Mouse (Mus musculus) midbrain, embryonic 13.5 days (tissue): ENCODE results near the gene Tmem88b. TPM values are rescaled to one million over a fixed set of nuclear protein-coding genes. Genes with fewer than 3 reads are reported as not detected.
"Not testable (repeated sequence)": the region's sequence is repeated elsewhere in the genome, so short reads cannot be mapped to it uniquely, and the experiment has no call there.

Source experiments
- ATAC-seq: fragments of 200-750 bp; cut with Nextera tagmentation; 2 replicates; pipeline ENCODE4 v1.8.0; 2017; ENCODE audit warnings: mild to moderate bottlenecking, moderate TSS enrichment, moderate library complexity
- H3K27ac ChIP-seq: fragments of 300-500 bp; sonication (generic); 2 replicates; pipeline ENCODE4 v1.5.1; 2015; ENCODE audit warnings: inconsistent platforms, mild to moderate bottlenecking, moderate library complexity
- H3K27me3 ChIP-seq: fragments of 300-500 bp; sonication (generic); 2 replicates; pipeline ENCODE4 v1.6.1; 2015; ENCODE audit warnings: mild to moderate bottlenecking, inconsistent platforms
- H3K36me3 ChIP-seq: fragments of 300-500 bp; sonication (generic); 2 replicates; pipeline ENCODE4 v1.6.1; 2015; ENCODE audit warnings: mild to moderate bottlenecking, inconsistent platforms
- H3K4me1 ChIP-seq: fragments of 300-500 bp; sonication (generic); replicated peaks from 2 replicates; pipeline ENCODE4 v1.6.1; 2015; ENCODE audit warnings: inconsistent platforms
- H3K4me2 ChIP-seq: fragments of 300-500 bp; sonication (generic); replicated peaks from 2 replicates; pipeline ENCODE4 v1.6.1; 2015; ENCODE audit warnings: moderate library complexity, mild to moderate bottlenecking, inconsistent platforms
- H3K4me3 ChIP-seq: fragments of 300-500 bp; sonication (generic); replicated peaks from 2 replicates; pipeline ENCODE4 v1.5.1; 2015; ENCODE audit warnings: mild to moderate bottlenecking, inconsistent platforms
- H3K9ac ChIP-seq: fragments of 300-500 bp; sonication (generic); replicated peaks from 2 replicates; pipeline ENCODE4 v1.6.1; 2015; ENCODE audit warnings: mild to moderate bottlenecking, inconsistent platforms
- H3K9me3 ChIP-seq: fragments of 300-500 bp; sonication (generic); 2 replicates; pipeline ENCODE4 v1.6.1; 2016; ENCODE audit warnings: mild to moderate bottlenecking, inconsistent platforms
- WGBS: fragments of 180-500 bp; shearing (Covaris S2); methylation state at CpG from one replicate; pipeline ENCODE4 v1.1.7; 2015; 5-methylcytosine and 5-hydroxymethylcytosine counted together
- polyA plus RNA-seq: library from polyadenylated mRNA; unstranded; fragments of >200 nt; fragmentation: Nextera tagmentation; extraction: Ambion mirVana; gene quantifications from 2 replicates; pipeline ENCODE4 v1.2.1, GENCODE M21; 2015

The Tmem88b gene
- polyA plus RNA-seq, 1 experiment from 2014 or later: 0.58 TPM

DNA sequence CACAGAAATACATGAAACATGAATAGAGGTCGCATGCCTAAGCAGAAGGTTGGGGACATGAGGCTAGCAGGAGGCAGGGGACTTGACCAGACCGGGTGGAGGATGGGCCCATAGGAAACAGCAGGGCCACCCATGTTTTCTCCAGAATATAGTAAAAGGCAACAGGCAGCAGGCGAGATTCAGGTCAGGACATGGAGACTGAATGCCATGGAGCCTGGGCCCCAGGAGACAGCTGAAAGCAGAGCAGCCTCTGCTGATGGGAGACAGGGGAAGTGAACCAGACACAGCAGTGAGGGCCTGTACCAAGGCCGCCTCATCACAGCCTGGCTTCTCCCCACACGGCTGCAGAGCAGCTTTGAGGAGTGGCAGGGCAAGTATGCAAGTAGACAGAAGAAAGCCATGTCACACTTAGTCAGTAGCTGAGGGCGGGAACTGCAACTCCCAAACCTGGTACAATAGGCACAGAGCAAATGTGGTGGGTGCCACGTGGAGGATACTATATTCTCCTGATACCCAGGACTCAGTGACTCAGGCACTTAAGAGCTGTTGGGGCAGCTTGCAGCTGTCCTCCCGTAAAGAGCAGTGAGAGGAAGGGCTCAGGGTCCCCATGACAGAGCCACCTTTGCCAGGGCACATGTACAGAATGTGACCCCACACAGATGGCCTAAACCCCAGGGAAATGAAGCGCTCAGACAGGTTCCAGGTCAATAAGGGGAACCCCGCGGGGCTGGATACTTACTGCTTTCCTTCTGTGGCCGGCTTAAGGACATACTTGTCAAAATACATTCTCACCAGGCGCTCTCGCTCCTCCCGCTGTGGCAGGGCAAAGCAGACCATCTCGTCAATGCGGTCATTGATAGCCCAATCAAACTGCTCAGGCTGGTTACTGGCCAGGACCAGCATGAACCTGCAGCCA is 38.8 kb downstream of the Tmem88b start:
- peaks cover 97% of the 10 kb centered on the region for H3K36me3 ChIP-seq

DNA sequence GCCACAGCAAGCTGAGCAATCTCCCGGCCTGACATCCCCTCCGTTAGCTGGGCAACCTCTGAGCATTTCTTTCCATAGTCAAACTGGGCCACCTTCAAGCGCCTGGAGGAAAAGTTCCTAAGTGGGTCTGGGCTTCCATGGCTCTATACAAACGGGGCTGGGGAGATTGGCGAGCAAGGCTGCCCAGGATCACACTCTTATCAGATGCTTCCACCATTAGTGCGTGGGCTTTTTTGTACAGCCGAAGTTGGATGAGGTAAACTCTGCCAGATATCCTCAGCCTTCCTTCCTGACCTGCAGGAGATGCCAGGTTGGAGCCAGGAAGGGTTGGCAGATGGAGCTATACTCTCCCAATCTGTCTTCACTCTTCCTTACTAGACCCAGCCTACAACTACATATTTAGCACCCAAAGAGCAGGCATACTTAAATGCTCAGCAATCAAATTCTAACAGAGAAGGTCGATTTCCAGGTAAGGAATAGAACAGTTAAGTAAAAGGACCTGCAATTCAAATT is 39.6 kb downstream of the Tmem88b start:
- Histone ChIP-seq H3K36me3 (peaks cover 97% of the 10 kb centered on the region), H3K4me2 (no peak overlapping the region), H3K4me3 (no peak overlapping the region), H3K9ac (no peak overlapping the region), H3K4me1 (no peaks in the 10 kb centered on the region), H3K27ac (no peak overlapping the region), H3K9me3 (no peaks in the 10 kb centered on the region), H3K27me3 (no peaks in the 10 kb centered on the region)
- 93% methylated on average over 8 of the region's 8 CpGs for WGBS
- ATAC-seq: no peak

More for the DNA sequence above, 38.8 kb downstream of the Tmem88b start:
- H3K9ac ChIP-seq: no peak overlapping the region
- no peak overlapping the region for H3K4me3 ChIP-seq
- no peak overlapping the region for H3K27ac ChIP-seq
- no peaks in the 10 kb centered on the region for H3K4me1 ChIP-seq
- ATAC-seq: no peak
- H3K27me3 ChIP-seq: no peaks in the 10 kb centered on the region
- H3K4me2 ChIP-seq: no peak overlapping the region
- WGBS: 89% methylated on average over 17 of the region's 17 CpGs
- no peaks in the 10 kb centered on the region for H3K9me3 ChIP-seq

DNA sequence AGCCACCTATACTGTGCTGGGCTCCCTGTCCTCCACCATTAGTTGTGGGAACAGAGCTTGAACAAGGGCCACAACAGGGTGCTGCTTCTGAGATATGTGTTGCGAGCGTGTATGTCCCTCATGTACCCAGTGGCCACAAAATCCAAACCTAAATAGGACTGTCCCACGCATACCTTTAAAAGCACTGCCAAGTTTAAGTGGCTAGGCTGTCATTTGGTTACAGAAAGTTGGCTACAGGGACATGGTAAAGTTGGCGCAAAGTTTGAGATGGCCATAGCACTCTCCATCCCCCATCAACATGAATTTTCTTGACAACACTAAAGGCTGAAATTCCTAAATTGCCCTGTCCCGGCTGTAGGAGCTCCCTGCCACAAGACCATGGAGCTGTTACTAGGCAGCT is 40.5 kb downstream of the Tmem88b start:
- Histone ChIP-seq H3K4me3 (no peak overlapping the region), H3K27ac (no peak overlapping the region), H3K27me3 (no peaks in the 10 kb centered on the region), H3K9me3 (no peaks in the 10 kb centered on the region), H3K9ac (no peak overlapping the region), H3K36me3 (peaks cover 97% of the 10 kb centered on the region), H3K4me1 (no peaks in the 10 kb centered on the region), H3K4me2 (no peak overlapping the region)
- no peak for ATAC-seq
- 96% methylated on average over 5 of the region's 5 CpGs for WGBS

DNA sequence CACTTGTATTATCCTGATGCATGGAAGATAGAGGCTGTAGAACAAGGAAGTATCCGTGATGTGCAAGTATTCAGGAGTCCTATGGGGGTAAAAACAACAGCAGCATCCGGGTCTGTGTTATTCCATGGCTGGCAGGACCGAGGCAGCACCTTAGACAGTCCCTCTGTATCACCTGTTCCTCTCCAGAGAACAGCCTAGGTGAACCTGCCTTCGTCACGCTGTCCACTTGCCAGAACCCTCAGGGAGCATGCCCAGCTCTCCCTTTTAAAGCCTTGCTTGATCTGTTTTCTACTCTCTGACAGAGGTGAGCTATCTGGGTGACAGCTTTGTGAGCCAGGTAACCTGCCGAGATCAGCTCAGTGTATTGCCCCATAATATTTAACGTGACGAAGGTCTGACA is 41.2 kb downstream of the Tmem88b start:
- ATAC-seq: no peak
- H3K27me3 ChIP-seq: no peaks in the 10 kb centered on the region
- 93% methylated on average over 8 of the region's 8 CpGs for WGBS

DNA sequence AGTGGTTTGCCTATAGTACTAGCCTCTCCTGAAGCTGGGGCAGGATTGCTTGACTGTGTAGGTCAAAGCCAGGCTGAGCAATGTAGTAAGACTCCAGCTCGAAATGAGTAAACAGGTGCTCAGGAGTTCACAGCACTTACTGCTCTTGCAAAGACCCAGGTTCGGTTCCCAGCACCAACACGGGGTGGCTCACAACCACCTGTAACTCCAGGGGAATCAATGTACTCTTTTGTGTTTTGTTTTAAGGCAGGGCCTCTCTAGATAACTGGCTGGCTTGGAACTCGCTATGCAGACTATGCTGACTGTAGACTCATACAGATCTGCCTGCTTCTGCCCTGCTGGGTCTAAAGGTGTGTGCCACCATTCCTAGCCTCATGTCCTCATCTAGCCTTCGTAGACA is 43.0 kb downstream of the Tmem88b start:
- H3K36me3 ChIP-seq: peaks cover 94% of the 10 kb centered on the region
- no peak overlapping the region for H3K4me3 ChIP-seq
- H3K27me3 ChIP-seq: no peaks in the 10 kb centered on the region
- H3K9me3 ChIP-seq: no peaks in the 10 kb centered on the region
- H3K27ac ChIP-seq: no peak overlapping the region
- no peak overlapping the region for H3K9ac ChIP-seq
- no peak overlapping the region for H3K4me2 ChIP-seq
- 98% methylated on average over 5 of the region's 5 CpGs for WGBS
- 0 out of 2 replicates have a peak, but pooled peaks cover under 1% of the 10 kb centered on the region for H3K4me1 ChIP-seq
- no peak for ATAC-seq

More for the DNA sequence above, 41.2 kb downstream of the Tmem88b start:
- no peak overlapping the region for H3K4me2 ChIP-seq
- no peaks in the 10 kb centered on the region for H3K4me1 ChIP-seq
- peaks cover 97% of the 10 kb centered on the region for H3K36me3 ChIP-seq
- no peaks in the 10 kb centered on the region for H3K9me3 ChIP-seq
- H3K4me3 ChIP-seq: no peak overlapping the region
- H3K9ac ChIP-seq: no peak overlapping the region
- no peak overlapping the region for H3K27ac ChIP-seq

DNA sequence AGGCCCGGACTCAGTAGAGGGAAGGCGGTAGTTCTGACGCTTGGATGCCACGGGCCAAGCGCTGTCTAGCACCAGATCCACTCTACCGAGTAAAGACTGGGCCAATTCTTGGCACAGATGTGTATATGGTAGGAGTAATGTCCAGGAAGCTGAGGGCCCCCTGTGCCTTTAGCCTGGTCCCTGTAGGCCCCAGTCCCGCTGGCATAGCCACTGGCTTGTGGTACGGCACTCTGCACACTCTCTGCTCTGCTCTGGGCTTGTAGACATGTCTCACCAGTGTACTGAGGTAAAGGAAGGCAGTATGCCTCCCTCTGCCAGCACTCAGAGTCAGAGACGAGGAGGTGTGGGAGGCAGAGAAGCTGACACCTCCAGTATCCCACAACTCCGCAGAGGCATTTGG is 45.0 kb downstream of the Tmem88b start:
- WGBS: 90% methylated on average over 10 of the region's 10 CpGs
- H3K27ac ChIP-seq, ATAC-seq, H3K9me3 ChIP-seq, H3K27me3 ChIP-seq, H3K9ac ChIP-seq, H3K4me2 ChIP-seq, H3K4me3 ChIP-seq: not testable (repeated sequence)
- peaks cover 79% of the 10 kb centered on the region for H3K36me3 ChIP-seq
- peaks cover 20% of the 10 kb centered on the region for H3K4me1 ChIP-seq

DNA sequence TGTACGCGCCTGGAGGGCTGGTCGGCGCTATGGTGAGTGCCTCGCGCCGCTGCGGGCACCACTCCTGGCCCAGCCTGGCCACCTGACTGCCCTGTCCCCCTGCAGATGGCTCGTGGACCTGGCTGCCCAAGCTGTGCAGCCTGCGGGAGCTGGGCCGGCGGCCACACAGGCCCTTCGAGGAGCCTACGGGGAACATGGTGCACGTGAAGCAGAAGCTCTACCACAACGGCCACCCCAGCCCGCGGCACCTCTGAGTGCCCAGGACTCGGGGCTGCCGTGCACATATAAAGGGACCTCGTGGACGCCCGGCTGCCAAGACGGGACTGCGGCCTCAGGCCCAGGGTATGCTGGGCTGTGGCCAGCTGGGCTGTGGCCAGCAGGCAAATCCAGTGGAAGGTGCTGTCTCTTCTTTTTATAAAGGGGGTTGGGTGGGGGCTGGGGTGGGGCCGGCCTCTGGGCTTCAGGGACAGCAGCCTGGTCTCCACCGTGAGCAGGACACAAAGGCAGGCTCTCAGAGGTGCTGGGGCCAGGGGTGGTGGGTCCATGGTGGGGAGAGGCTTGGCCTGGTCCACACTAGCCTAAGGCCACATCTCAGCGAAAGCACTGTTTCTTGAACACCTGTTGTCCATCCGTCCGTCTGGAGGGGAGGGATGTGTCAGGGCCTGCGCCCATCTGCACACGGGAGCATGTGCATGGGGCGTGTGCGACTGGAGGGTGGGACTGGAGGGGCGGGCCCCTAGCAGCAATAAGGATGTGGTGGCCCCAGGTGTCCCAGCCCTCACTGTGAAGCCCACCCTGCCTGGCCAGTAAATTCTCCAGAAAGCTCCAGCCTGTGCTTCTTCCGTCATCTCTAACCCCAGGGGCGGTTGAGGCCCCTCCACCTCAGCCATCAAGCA is 45.7 kb downstream of the Tmem88b start:
- WGBS: 87% methylated on average over 37 of the region's 37 CpGs
- peaks cover 72% of the 10 kb centered on the region for H3K36me3 ChIP-seq
- H3K9me3 ChIP-seq: no peaks in the 10 kb centered on the region
- no peak overlapping the region for H3K9ac ChIP-seq
- ATAC-seq: peak; percentile 18; the same call in 1 of the 2 replicates
- H3K4me1 ChIP-seq: peaks cover 24% of the 10 kb centered on the region
- no peak overlapping the region for H3K27ac ChIP-seq
- H3K27me3 ChIP-seq: no peaks in the 10 kb centered on the region
- no peak overlapping the region for H3K4me3 ChIP-seq
- H3K4me2 ChIP-seq: no peak overlapping the region

DNA sequence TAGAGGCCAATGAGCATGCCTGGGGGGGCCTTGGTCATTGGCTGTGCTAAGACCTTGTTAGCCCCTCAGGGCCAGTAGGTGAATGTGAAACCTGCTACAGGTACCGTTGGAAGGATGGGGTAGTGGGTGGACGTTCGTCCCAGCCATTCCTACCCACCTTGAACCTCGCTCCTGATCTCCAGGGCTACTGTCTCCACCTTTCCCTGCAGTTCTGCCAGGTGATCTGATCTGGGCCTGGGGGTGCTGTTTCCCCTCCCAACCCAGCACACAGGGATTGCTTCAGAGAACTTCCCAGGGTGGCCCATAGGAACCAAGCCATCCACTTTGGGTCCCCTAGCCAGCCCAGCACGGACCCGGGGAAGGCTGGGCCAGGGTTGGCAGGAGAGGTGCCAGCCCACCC is 46.5 kb downstream of the Tmem88b start:
- Histone ChIP-seq H3K36me3 (peaks cover 64% of the 10 kb centered on the region), H3K27me3 (no peaks in the 10 kb centered on the region), H3K4me3 (no peak overlapping the region), H3K9me3 (no peaks in the 10 kb centered on the region), H3K4me2 (no peak overlapping the region), H3K27ac (no peak overlapping the region), H3K9ac (no peak overlapping the region), H3K4me1 (peaks cover 27% of the 10 kb centered on the region)
- ATAC-seq: no peak
- WGBS: 88% methylated on average over 6 of the region's 6 CpGs

DNA sequence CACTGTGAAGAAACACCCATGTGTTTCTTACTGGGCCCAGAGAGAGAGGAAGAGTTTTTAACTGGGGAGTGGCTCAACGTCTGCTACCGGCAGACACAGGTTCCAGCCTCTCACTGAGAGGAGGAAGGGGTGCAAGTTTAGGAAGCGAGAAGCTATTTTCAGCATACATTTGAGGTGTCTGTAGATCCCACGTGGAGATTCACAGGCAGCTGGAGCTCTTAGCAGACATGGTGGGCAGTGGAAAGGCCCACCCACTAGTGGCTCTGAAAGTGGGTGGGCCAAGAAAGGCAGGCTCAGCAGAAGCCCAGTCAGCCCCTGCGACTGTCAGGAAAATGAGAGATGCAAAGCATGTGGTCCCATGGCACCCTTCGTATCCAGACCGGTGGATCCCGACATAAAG is 47.4 kb downstream of the Tmem88b start:
- 0 out of 2 replicates have a peak overlapping the region, but pooled peaks have one; percentile 4 for H3K27ac ChIP-seq
- no peak overlapping the region for H3K4me2 ChIP-seq
- no peaks in the 10 kb centered on the region for H3K9me3 ChIP-seq
- H3K36me3 ChIP-seq: peaks cover 57% of the 10 kb centered on the region
- no peak for ATAC-seq
- H3K9ac ChIP-seq: peak overlapping the region; percentile 10; the same call in 1 of the 2 replicates
- H3K4me3 ChIP-seq: no peak overlapping the region
- no peaks in the 10 kb centered on the region for H3K27me3 ChIP-seq
- 81% methylated on average over 8 of the region's 8 CpGs for whole genome bisulfite sequencing
- H3K4me1 ChIP-seq: peaks cover 36% of the 10 kb centered on the region

DNA sequence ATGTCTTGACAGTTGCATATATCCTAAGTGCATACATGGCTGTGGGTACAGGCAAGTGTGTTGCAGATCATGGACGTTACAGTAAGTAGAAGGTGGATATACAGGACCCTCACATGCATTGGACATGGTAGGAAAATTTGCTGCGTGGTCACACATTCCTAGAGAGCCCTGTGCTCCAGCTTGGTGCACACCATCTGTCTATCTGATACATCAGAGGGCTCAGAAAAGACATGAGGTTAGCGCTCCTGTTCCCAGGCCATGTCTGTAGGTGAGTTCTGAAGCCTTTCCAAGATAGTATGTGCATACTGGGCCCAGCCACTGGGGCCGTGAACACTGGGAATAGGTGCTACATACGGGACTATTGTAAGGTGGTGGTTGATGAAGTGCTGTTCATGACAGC is 49.3 kb downstream of the Tmem88b start:
- Histone ChIP-seq H3K4me2 (peak overlapping the region; percentile 95), H3K36me3 (peaks cover 51% of the 10 kb centered on the region), H3K9me3 (no peaks in the 10 kb centered on the region), H3K4me1 (peaks cover 38% of the 10 kb centered on the region), H3K27me3 (no peaks in the 10 kb centered on the region), H3K9ac (peak overlapping the region; percentile 97; the same call in 1 of the 2 replicates), H3K27ac (no peak overlapping the region), H3K4me3 (peak overlapping the region; percentile 91)
- ATAC-seq: no peak
- 96% methylated on average over 5 of the region's 5 CpGs for WGBS

DNA sequence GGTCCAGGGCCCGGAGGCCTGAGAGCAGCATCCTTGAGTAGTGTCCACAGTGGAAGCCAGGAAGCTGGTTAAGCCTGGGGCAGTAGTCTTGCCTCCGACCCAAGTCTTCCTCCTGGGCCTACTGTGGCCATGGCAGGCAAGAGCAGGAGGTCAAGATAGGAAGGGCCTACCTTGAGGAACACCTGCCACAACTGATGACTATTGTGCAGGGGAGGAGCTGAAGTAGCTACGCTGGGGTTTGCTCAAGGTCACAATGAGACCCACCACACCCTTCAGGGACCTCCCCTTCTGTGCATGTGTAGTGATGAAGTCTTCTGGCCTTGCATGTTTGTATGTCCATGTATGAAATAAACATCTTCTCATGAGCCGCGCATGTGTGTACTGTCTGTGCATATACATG is 49.9 kb downstream of the Tmem88b start:
- Histone ChIP-seq H3K4me1 (peaks cover 38% of the 10 kb centered on the region), H3K36me3 (peaks cover 47% of the 10 kb centered on the region), H3K9ac (peak overlapping the region; percentile 97), H3K4me3 (peak overlapping the region; percentile 91), H3K27me3 (no peaks in the 10 kb centered on the region), H3K9me3 (no peaks in the 10 kb centered on the region), H3K4me2 (peak overlapping the region; percentile 95), H3K27ac (peak overlapping the region; percentile 97)
- ATAC-seq: peak; percentile 2; the same call in 1 of the 2 replicates
- 71% methylated on average over 5 of the region's 5 CpGs for WGBS
